Mouse (Mus musculus) induced T-regulatory cell, adult 2 months (primary cell): ENCODE results near the gene 1700042G07Rik.

ENCODE experiments used
- DNase-seq: peaks from one replicate; pipeline ENCODE4 v3.0.0-alpha.2; 2012; ENCODE audit warnings: low read depth

1700042G07Rik gene

GRCm38 (mm10) chr4:116162142-116162541, 11.0 kb upstream of the 1700042G07Rik start:
- DNase-seq: no peak

- no peak for DNase-seq
Observed at GRCm38 (mm10) chr4:116164759-116165554, 8.2 kb upstream of the 1700042G07Rik start.

- no peak for DNase-seq
Observed at GRCm38 (mm10) chr4:116165708-116166407, 7.3 kb upstream of the 1700042G07Rik start.

- DNase-seq: no peak
Observed at GRCm38 (mm10) chr4:116167404-116167803, 5.8 kb upstream of the 1700042G07Rik start, which contains the start of gene Tspan1. Tspan1 (minus strand) TSS chr4:116167601.

- DNase-seq: peak; percentile 79
Observed at GRCm38 (mm10) chr4:116168617-116169352, 4.4 kb upstream of the 1700042G07Rik start.

- DNase-seq: no peak
Observed at GRCm38 (mm10) chr4:116169353-116169672, 3.9 kb upstream of the 1700042G07Rik start.

GRCm38 (mm10) chr4:116173752-116174151, 580 bp downstream of the 1700042G07Rik start:
- DNase-seq: no peak

GRCm38 (mm10) chr4:116174466-116175116, 1.4 kb downstream of the 1700042G07Rik start:
- no peak for DNase-seq

GRCm38 (mm10) chr4:116175136-116175535, 2.0 kb downstream of the 1700042G07Rik start:
- DNase-seq: no peak

GRCm38 (mm10) chr4:116175711-116176542, 2.8 kb downstream of the 1700042G07Rik start:
- DNase-seq: no peak

- DNase-seq: no peak
Observed at GRCm38 (mm10) chr4:116176543-116176988, 3.4 kb downstream of the 1700042G07Rik start.

GRCm38 (mm10) chr4:116177140-116177539, 4.0 kb downstream of the 1700042G07Rik start:
- DNase-seq: no peak

- DNase-seq: no peak
Observed at GRCm38 (mm10) chr4:116182079-116182478, 8.9 kb downstream of the 1700042G07Rik start.

GRCm38 (mm10) chr4:116182745-116183144, 9.6 kb downstream of the 1700042G07Rik start:
- DNase-seq: no peak

- peak; percentile 71 for DNase-seq
Observed at GRCm38 (mm10) chr4:116185083-116185482, 11.9 kb downstream of the 1700042G07Rik start.

GRCm38 (mm10) chr4:116192286-116192835, 19.2 kb downstream of the 1700042G07Rik start:
- DNase-seq: no peak

GRCm38 (mm10) chr4:116193583-116194383, 20.6 kb downstream of the 1700042G07Rik start:
- no peak for DNase-seq

- no peak for DNase-seq
Observed at GRCm38 (mm10) chr4:116198422-116198821, 25.2 kb downstream of the 1700042G07Rik start.

- DNase-seq: no peak
Observed at GRCm38 (mm10) chr4:116204422-116204821, 31.2 kb downstream of the 1700042G07Rik start.

- no peak for DNase-seq
Observed at GRCm38 (mm10) chr4:116206531-116206930, 33.4 kb downstream of the 1700042G07Rik start.
